Mouse (Mus musculus) stomach, postnatal 0 days (tissue): ENCODE results near the gene Fmnl1.

Experiments
- CTCF ChIP-seq: IDR thresholded peaks from 2 replicates; pipeline ENCODE4 v1.5.1; 2016; ENCODE audit warnings: antibody characterized with exemption, low read depth, mild to moderate bottlenecking, moderate library complexity
- EP300 ChIP-seq: optimal IDR thresholded peaks from 2 replicates; pipeline ENCODE3; 2016; ENCODE audit warnings: antibody characterized with exemption

- TF ChIP-seq EP300 (no peak), CTCF (no peak)
Measured at GRCm38 (mm10) chr11:103174891-103175391, 4.0 kb downstream of the Fmnl1 start.
